Mouse (Mus musculus) bone marrow, adult 2 months (tissue): ENCODE data around the gene 2210016F16Rik. TPM values are rescaled to one million over a fixed set of nuclear protein-coding genes. Genes with fewer than 3 reads are reported as not detected.

Experiments
- H3K27ac ChIP-seq: fragments of 200-500 bp; 2 replicates; pipeline ENCODE4 v1.5.1; 2012; ENCODE audit warnings: low read depth, mild to moderate bottlenecking, control low read depth, inconsistent platforms, low read length; ENCODE audit not compliant: control insufficient read depth, poor library complexity, insufficient read depth
- H3K4me1 ChIP-seq: fragments of 200-500 bp; 2 replicates; pipeline ENCODE4 v1.6.1; 2011; ENCODE audit warnings: low read length; ENCODE audit not compliant: control insufficient read depth, insufficient read depth
- H3K4me3 ChIP-seq: fragments of 200-500 bp; replicated peaks from 2 replicates; pipeline ENCODE3; 2011; ENCODE audit warnings: mild to moderate bottlenecking, low read depth, low read length, control low read depth; ENCODE audit not compliant: control insufficient read depth
- CTCF ChIP-seq: fragments of 200-500 bp; IDR thresholded peaks from 2 replicates; pipeline ENCODE4 v1.5.1; 2011; ENCODE audit warnings: low read length, control low read depth; ENCODE audit not compliant: control insufficient read depth, insufficient read depth
- POLR2A ChIP-seq: fragments of 200-500 bp; IDR thresholded peaks from 2 replicates; pipeline ENCODE4 v1.6.1; 2011; ENCODE audit warnings: low read depth, mild to moderate bottlenecking, control low read depth, low read length, borderline replicate concordance; ENCODE audit not compliant: control insufficient read depth
- WGBS: fragments of 180-500 bp; shearing (Covaris S2); methylation state at CpG from one replicate; pipeline ENCODE4 v1.1.7; 2018; 5-methylcytosine and 5-hydroxymethylcytosine counted together
- polyA plus RNA-seq: library from polyadenylated mRNA; stranded (reverse); fragments of >200 nt; gene quantifications from 2 replicates; pipeline ENCODE4 v1.2.4, GENCODE M21; 2011; ENCODE audit warnings: low replicate concordance; ENCODE audit not compliant: missing spikeins, insufficient read depth, insufficient read length

2210016F16Rik gene
- polyA plus RNA-seq, 1 experiment, result 8.2 TPM

DNA sequence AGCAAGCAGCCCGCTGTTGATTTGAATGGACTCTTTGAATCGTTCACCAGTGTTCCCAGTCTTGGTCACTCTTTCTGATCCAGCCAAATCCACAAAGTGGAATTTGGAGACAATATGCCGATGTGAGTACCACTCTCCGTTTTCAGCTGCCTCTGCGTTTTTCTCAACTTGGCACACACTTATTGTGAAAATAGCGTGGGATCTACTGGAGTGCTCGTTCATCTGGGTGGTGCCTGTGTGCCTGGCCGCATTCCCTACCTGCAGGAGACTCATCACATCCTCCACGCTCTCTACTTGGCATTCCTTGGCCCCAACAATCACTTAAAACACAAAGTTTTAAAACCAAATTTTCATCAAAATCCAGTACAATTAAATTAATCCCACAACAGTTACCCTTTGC is 40.5 kb downstream of the 2210016F16Rik start:
- no peak overlapping the region for H3K4me3 ChIP-seq
- WGBS, result 81% methylated on average over 9 of the region's 9 CpGs
- no peak for TF ChIP-seq POLR2A
- no peak for TF ChIP-seq CTCF
- H3K27ac ChIP-seq, result no peak overlapping the region
- H3K4me1 ChIP-seq, result no peaks in the 10 kb centered on the region

DNA sequence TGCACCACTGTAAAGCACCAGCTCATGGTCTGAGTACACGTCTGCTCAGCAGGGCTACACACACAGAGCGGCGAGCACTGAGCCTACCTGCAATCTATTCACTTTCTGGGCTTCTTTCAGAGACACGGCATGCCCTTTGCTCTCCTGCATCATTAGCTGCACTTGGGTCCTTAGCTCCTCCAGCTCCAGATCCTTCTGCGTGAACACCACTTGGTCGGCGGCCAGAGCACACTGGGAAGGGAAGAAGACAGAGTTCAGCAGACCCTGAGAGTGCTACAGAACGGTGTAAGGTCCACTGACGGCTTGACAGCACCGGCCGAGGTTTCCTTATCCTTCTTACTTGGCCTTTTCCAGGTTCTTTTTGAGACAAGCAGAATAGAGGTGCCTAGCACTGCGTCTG is 47.6 kb downstream of the 2210016F16Rik start:
- Histone ChIP-seq H3K4me1 (no peaks in the 10 kb centered on the region), H3K4me3 (no peak overlapping the region), H3K27ac (no peak overlapping the region)
- TF ChIP-seq POLR2A (no peak), CTCF (no peak)
- 82% methylated on average over 12 of the region's 12 CpGs for WGBS

DNA sequence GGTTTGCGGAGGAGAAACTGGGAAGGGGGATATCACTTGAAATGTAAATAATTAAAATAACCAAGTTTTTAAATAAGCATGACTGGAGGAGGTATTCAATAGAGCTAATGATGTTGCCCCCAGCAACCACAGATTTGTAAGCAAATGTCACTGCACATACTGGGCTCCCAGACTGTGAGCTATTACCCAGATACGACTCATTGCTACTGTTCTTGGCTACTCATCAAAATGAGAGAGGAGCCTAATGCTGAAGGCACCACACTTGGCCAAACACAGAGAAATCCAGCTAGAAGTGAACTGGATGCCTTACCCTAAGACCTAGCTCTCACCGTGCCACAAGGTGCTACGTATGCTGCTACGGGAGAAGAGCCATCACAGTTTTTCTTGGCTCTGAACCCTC is 50.9 kb downstream of the 2210016F16Rik start:
- no peak overlapping the region for H3K4me3 ChIP-seq
- 90% methylated on average over 5 of the region's 5 CpGs for WGBS
- H3K27ac ChIP-seq, result no peak overlapping the region
- no peaks in the 10 kb centered on the region for H3K4me1 ChIP-seq
- TF ChIP-seq CTCF, result no peak
- no peak for TF ChIP-seq POLR2A

Other genes starting within 250 kb of the 2210016F16Rik start
- 42.7 and 86.0 TPM in 2 replicates for gene Idnk, start 227.6 kb downstream of the 2210016F16Rik start, polyA plus RNA-seq
- 20.9 and 31.6 TPM in 2 replicates for gene Ubqln1, start 169.6 kb downstream of the 2210016F16Rik start, polyA plus RNA-seq
- 5.3 and 17.2 TPM in 2 replicates for gene Gkap1, start 109.5 kb downstream of the 2210016F16Rik start, polyA plus RNA-seq
- not detected in 2 replicates for gene Kif27, start 26.1 kb downstream of the 2210016F16Rik start, polyA plus RNA-seq
- 17.3 and 21.2 TPM in 2 replicates for gene Rmi1, start 17.0 kb upstream of the 2210016F16Rik start, polyA plus RNA-seq
- 457 and 544 TPM in 2 replicates for gene Hnrnpk, start 18.1 kb upstream of the 2210016F16Rik start, polyA plus RNA-seq
- not detected in 2 replicates for gene Slc28a3, start 225.7 kb upstream of the 2210016F16Rik start, polyA plus RNA-seq